Mouse (Mus musculus) liver, postnatal 0 days (tissue): ENCODE measurements around the gene Itga5.

Experiments
- CTCF ChIP-seq: sonication (generic); IDR thresholded peaks from 2 replicates; pipeline ENCODE4 v1.5.1; 2016; ENCODE audit warnings: antibody characterized with exemption, low read depth
- EP300 ChIP-seq: IDR thresholded peaks from 2 replicates; pipeline ENCODE4 v1.6.1; 2016; ENCODE audit warnings: antibody characterized with exemption, low read depth, mild to moderate bottlenecking

DNA sequence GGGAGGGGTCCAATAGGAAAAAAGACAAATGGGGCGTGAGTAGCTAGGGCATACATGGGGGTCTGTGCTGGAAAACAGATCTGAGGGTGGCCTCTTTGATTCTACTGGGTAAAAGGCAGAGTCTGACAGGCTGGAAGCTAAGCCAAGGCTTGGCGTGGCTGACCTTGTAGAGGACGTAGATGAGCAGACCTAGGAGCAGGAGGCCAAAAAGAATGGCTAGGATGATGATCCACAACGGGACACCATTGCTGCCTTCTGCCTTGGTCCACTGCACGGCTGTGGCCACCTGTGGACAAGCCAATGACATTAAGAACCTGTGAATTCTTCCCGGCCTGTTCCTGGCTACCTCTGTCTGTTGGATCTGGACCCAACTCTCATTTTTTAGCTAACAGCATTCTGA is 20.8 kb downstream of the Itga5 start:
- TF ChIP-seq CTCF (no peak), EP300 (no peak)
